Mouse (Mus musculus) heart, embryonic 16.5 days (tissue): ENCODE results near the gene Slc1a2. TPM values are rescaled to one million over a fixed set of nuclear protein-coding genes. Genes with fewer than 3 reads are reported as not detected.

Source experiments
- ATAC-seq: fragments of 200-750 bp; cut with Nextera tagmentation; replicated peaks from 2 replicates; pipeline ENCODE4 v1.8.0; 2017; ENCODE audit warnings: moderate number of reproducible peaks; ENCODE audit not compliant: insufficient read depth, low FRiP score; ENCODE audit errors: extremely low read depth
- H3K27ac ChIP-seq: fragments of 300-500 bp; sonication (generic); 2 replicates; pipeline ENCODE4 v1.5.1; 2014; ENCODE audit warnings: mild to moderate bottlenecking, low read length, control low read depth, moderate library complexity
- H3K27me3 ChIP-seq: fragments of 300-500 bp; sonication (generic); 2 replicates; pipeline ENCODE4 v1.6.1; 2014; ENCODE audit warnings: low read length, mixed read lengths; ENCODE audit not compliant: control insufficient read depth, insufficient read depth
- H3K36me3 ChIP-seq: fragments of 300-500 bp; sonication (generic); 2 replicates; pipeline ENCODE4 v1.6.1; 2014; ENCODE audit not compliant: control insufficient read depth, insufficient read depth
- H3K4me1 ChIP-seq: fragments of 300-500 bp; sonication (generic); 2 replicates; pipeline ENCODE4 v1.6.1; 2014; ENCODE audit warnings: low read length, mixed read lengths; ENCODE audit not compliant: control insufficient read depth, insufficient read depth
- H3K4me2 ChIP-seq: fragments of 300-500 bp; sonication (generic); 2 replicates; pipeline ENCODE4 v1.6.1; 2014; ENCODE audit warnings: low read depth, mild to moderate bottlenecking, control low read depth, low read length
- H3K4me3 ChIP-seq: fragments of 300-500 bp; sonication (generic); 2 replicates; pipeline ENCODE4 v1.5.1; 2014; ENCODE audit warnings: mild to moderate bottlenecking, control low read depth, low read length
- H3K9ac ChIP-seq: fragments of 300-500 bp; sonication (generic); 2 replicates; pipeline ENCODE4 v1.6.1; 2014; ENCODE audit warnings: low read length, control low read depth
- H3K9me3 ChIP-seq: fragments of 300-500 bp; sonication (generic); replicated peaks from 2 replicates; pipeline ENCODE4 v1.6.1; 2016; ENCODE audit warnings: low read length; ENCODE audit not compliant: control insufficient read depth
- WGBS: fragments of 180-500 bp; shearing (Covaris S2); extraction: QIAGEN DNeasy Blood & Tissue Kit; methylation state at CpG from one replicate; pipeline ENCODE4 v1.1.7; 2014; 5-methylcytosine and 5-hydroxymethylcytosine counted together
- polyA plus RNA-seq: library from polyadenylated mRNA; unstranded; fragments of >200 nt; fragmentation: Nextera tagmentation; extraction: Ambion mirVana; gene quantifications from 2 replicates; pipeline ENCODE4 v1.2.1, GENCODE M21; 2015

The Slc1a2 gene
- polyA plus RNA-seq, 1 experiment from 2014 or later = 0.32 TPM

GRCm38 (mm10) chr2:102771304-102771703, 112.8 kb downstream of the Slc1a2 start:
- no peaks in the 10 kb centered on the region for H3K4me1 ChIP-seq
- no peak for ATAC-seq
- no peak overlapping the region for H3K27ac ChIP-seq
- no peak overlapping the region for H3K4me2 ChIP-seq
- 79% methylated on average over 1 of the region's 1 CpGs for WGBS
- no peaks in the 10 kb centered on the region for H3K27me3 ChIP-seq
- H3K4me3 ChIP-seq = no peak overlapping the region
- no peaks in the 10 kb centered on the region for H3K36me3 ChIP-seq
- H3K9ac ChIP-seq = no peak overlapping the region
- no peaks in the 10 kb centered on the region for H3K9me3 ChIP-seq

- Histone ChIP-seq H3K4me3 (no peak overlapping the region), H3K9me3 (no peaks in the 10 kb centered on the region), H3K36me3 (no peaks in the 10 kb centered on the region), H3K27me3 (no peaks in the 10 kb centered on the region), H3K27ac (no peak overlapping the region), H3K4me1 (no peaks in the 10 kb centered on the region), H3K4me2 (no peak overlapping the region), H3K9ac (no peak overlapping the region)
- WGBS = 86% methylated on average over 5 of the region's 5 CpGs
- ATAC-seq = no peak
These were observed 113.8 kb downstream of the Slc1a2 start for GRCm38 (mm10) chr2:102772276-102772675.

GRCm38 (mm10) chr2:102774700-102775099, 116.2 kb downstream of the Slc1a2 start:
- no peaks in the 10 kb centered on the region for H3K4me1 ChIP-seq
- H3K9me3 ChIP-seq = no peaks in the 10 kb centered on the region
- H3K9ac ChIP-seq = no peak overlapping the region
- H3K36me3 ChIP-seq = no peaks in the 10 kb centered on the region
- H3K4me3 ChIP-seq = no peak overlapping the region
- no peak overlapping the region for H3K27ac ChIP-seq
- H3K27me3 ChIP-seq = no peaks in the 10 kb centered on the region
- 75% methylated on average over 4 of the region's 4 CpGs for WGBS
- ATAC-seq = no peak
- no peak overlapping the region for H3K4me2 ChIP-seq

GRCm38 (mm10) chr2:102775561-102775960, 117.1 kb downstream of the Slc1a2 start:
- Histone ChIP-seq H3K9ac (no peak overlapping the region), H3K4me1 (no peaks in the 10 kb centered on the region), H3K36me3 (no peaks in the 10 kb centered on the region), H3K9me3 (no peaks in the 10 kb centered on the region), H3K4me2 (no peak overlapping the region), H3K27me3 (no peaks in the 10 kb centered on the region), H3K27ac (no peak overlapping the region), H3K4me3 (no peak overlapping the region)
- WGBS = 79% methylated on average over 1 of the region's 1 CpGs
- no peak for ATAC-seq

GRCm38 (mm10) chr2:102778208-102778607, 119.7 kb downstream of the Slc1a2 start:
- no peaks in the 10 kb centered on the region for H3K4me1 ChIP-seq
- H3K9ac ChIP-seq = no peak overlapping the region
- H3K9me3 ChIP-seq = no peaks in the 10 kb centered on the region
- no peak overlapping the region for H3K27ac ChIP-seq
- no peak overlapping the region for H3K4me3 ChIP-seq
- no peak for ATAC-seq
- H3K36me3 ChIP-seq = no peaks in the 10 kb centered on the region
- 85% methylated on average over 3 of the region's 3 CpGs for WGBS
- no peak overlapping the region for H3K4me2 ChIP-seq
- no peaks in the 10 kb centered on the region for H3K27me3 ChIP-seq

- WGBS = 77% methylated on average over 7 of the region's 7 CpGs
- no peaks in the 10 kb centered on the region for H3K9me3 ChIP-seq
- no peaks in the 10 kb centered on the region for H3K4me1 ChIP-seq
- no peaks in the 10 kb centered on the region for H3K27me3 ChIP-seq
- no peak overlapping the region for H3K4me3 ChIP-seq
- ATAC-seq = no peak
- no peak overlapping the region for H3K9ac ChIP-seq
- H3K4me2 ChIP-seq = no peak overlapping the region
- H3K36me3 ChIP-seq = no peaks in the 10 kb centered on the region
- H3K27ac ChIP-seq = no peak overlapping the region
These were observed 124.3 kb downstream of the Slc1a2 start for GRCm38 (mm10) chr2:102782751-102783150.

- Histone ChIP-seq H3K27me3 (no peaks in the 10 kb centered on the region), H3K4me2 (no peak overlapping the region), H3K36me3 (no peaks in the 10 kb centered on the region), H3K9me3 (no peaks in the 10 kb centered on the region), H3K4me1 (no peaks in the 10 kb centered on the region), H3K27ac (no peak overlapping the region), H3K4me3 (no peak overlapping the region), H3K9ac (no peak overlapping the region)
- WGBS = 41% methylated on average over 4 of the region's 4 CpGs
- ATAC-seq = no peak
These were observed 127.2 kb downstream of the Slc1a2 start for GRCm38 (mm10) chr2:102785696-102786095.

GRCm38 (mm10) chr2:102791641-102792040, 133.2 kb downstream of the Slc1a2 start:
- Histone ChIP-seq H3K9me3 (no peaks in the 10 kb centered on the region), H3K4me2 (no peak overlapping the region), H3K27me3 (no peaks in the 10 kb centered on the region), H3K36me3 (no peaks in the 10 kb centered on the region), H3K27ac (no peak overlapping the region), H3K9ac (no peak overlapping the region), H3K4me1 (no peaks in the 10 kb centered on the region), H3K4me3 (no peak overlapping the region)
- ATAC-seq = no peak
- WGBS = 70% methylated on average over 2 of the region's 2 CpGs

- WGBS = 84% methylated on average over 6 of the region's 6 CpGs
- H3K36me3 ChIP-seq = no peaks in the 10 kb centered on the region
- ATAC-seq = no peak
- H3K4me2 ChIP-seq = no peak overlapping the region
- H3K9ac ChIP-seq = no peak overlapping the region
- no peaks in the 10 kb centered on the region for H3K9me3 ChIP-seq
- no peak overlapping the region for H3K27ac ChIP-seq
- no peaks in the 10 kb centered on the region for H3K27me3 ChIP-seq
- no peaks in the 10 kb centered on the region for H3K4me1 ChIP-seq
- no peak overlapping the region for H3K4me3 ChIP-seq
These were observed 134.3 kb downstream of the Slc1a2 start for GRCm38 (mm10) chr2:102792804-102793203.

GRCm38 (mm10) chr2:102795034-102795433, 136.6 kb downstream of the Slc1a2 start:
- no peak overlapping the region for H3K4me3 ChIP-seq
- ATAC-seq = no peak
- 75% methylated on average over 3 of the region's 3 CpGs for WGBS
- H3K4me1 ChIP-seq = no peaks in the 10 kb centered on the region
- H3K9ac ChIP-seq = no peak overlapping the region
- H3K36me3 ChIP-seq = no peaks in the 10 kb centered on the region
- no peaks in the 10 kb centered on the region for H3K9me3 ChIP-seq
- no peak overlapping the region for H3K4me2 ChIP-seq
- H3K27me3 ChIP-seq = no peaks in the 10 kb centered on the region
- H3K27ac ChIP-seq = no peak overlapping the region
